Comparison of ENCODE assay signal across 15 mouse cellular contexts in genomic region chr11:80171884-80172283, GRCm38 (mm10). TPM values are rescaled to one million over a fixed set of nuclear protein-coding genes. Genes with fewer than 3 reads are reported as not detected.
DNase-seq lines count a peak whose midpoint lies in the region; ATAC-seq and TF ChIP-seq lines count a peak whose summit lies in the region.
"Had no signal": no experiment of that assay in that cellular context is flagged by ENCODE, and none has a peak within 500 bp of the region (broad histone marks: within the 10 kb centered on the region; RNA-seq: fewer than 3 reads in every experiment).

No protein-coding gene starts in this region.

- DNase-seq in liver: peak; percentile 25
- no peak for DNase-seq in liver, embryonic 11.5 days (ENCODE audit: low spot score)
- peak; percentile 76 for DNase-seq in adrenal gland, adult 8-10 months
- peak; percentile 74 for DNase-seq in kidney, postnatal 10 days
- DNase-seq in frontal cortex, postnatal 25 days (ENCODE audit: low spot score in 2 of 2): no peak
- DNase-seq in midbrain, embryonic 14.5 days: no peak
- DNase-seq in layer of hippocampus, postnatal 14 days (ENCODE audit: low spot score in 2 of 2): no peak
- DNase-seq: cerebellum, postnatal 14 days; right cerebral cortex, adult 18-20 months had no signal

- H3K4me3 ChIP-seq in liver, embryonic 11.5 days (ENCODE audit: low read depth, low read length): no peak overlapping the region
- H3K4me3 ChIP-seq in small intestine, adult 2 months (ENCODE audit: low read depth, low read length): no peak overlapping the region
- no peak overlapping the region for H3K4me3 ChIP-seq in midbrain, embryonic 14.5 days (replicated peaks; ENCODE audit: low read depth, low read length)
- H3K4me3 ChIP-seq: embryonic facial prominence, embryonic 15.5 days; heart, embryonic 12.5 days; hindbrain, embryonic 12.5 days; limb, embryonic 13.5 days had no signal

- no peak overlapping the region for H3K27ac ChIP-seq in liver, embryonic 11.5 days (ENCODE audit: low read depth, low read length)
- H3K27ac ChIP-seq in small intestine, adult 2 months (ENCODE audit: insufficient read depth, low read depth, low read length): peak overlapping the region; percentile 70
- H3K27ac ChIP-seq in midbrain, embryonic 14.5 days (replicated peaks; ENCODE audit: low read depth, low read length): no peak overlapping the region
- H3K27ac ChIP-seq: embryonic facial prominence, embryonic 15.5 days; hindbrain, embryonic 12.5 days; limb, embryonic 13.5 days had no signal

- H3K27me3 ChIP-seq in liver, embryonic 11.5 days (replicated peaks; ENCODE audit: control insufficient read depth, insufficient read depth, low read length): no peaks in the 10 kb centered on the region
- H3K27me3 ChIP-seq in small intestine, adult 2 months (ENCODE audit: control insufficient read depth, insufficient read depth, low read length): no peaks in the 10 kb centered on the region
- H3K27me3 ChIP-seq in midbrain, embryonic 14.5 days (ENCODE audit: control insufficient read depth, insufficient read depth, low read length): no peaks in the 10 kb centered on the region
- H3K27me3 ChIP-seq: embryonic facial prominence, embryonic 15.5 days; heart, embryonic 12.5 days; hindbrain, embryonic 12.5 days; limb, embryonic 13.5 days had no signal

- H3K9me3 ChIP-seq in liver, embryonic 11.5 days (ENCODE audit: control insufficient read depth, low read length): no peaks in the 10 kb centered on the region
- no peaks in the 10 kb centered on the region for H3K9me3 ChIP-seq in midbrain, embryonic 14.5 days (ENCODE audit: control insufficient read depth, low read length)
- H3K9me3 ChIP-seq: embryonic facial prominence, embryonic 15.5 days; heart, embryonic 12.5 days; hindbrain, embryonic 12.5 days; limb, embryonic 13.5 days; megakaryocyte, embryonic 14.5 days had no signal

- 74% methylated on average over 4 of the region's 4 CpGs for WGBS in liver, embryonic 11.5 days
- 44% methylated on average over 4 of the region's 4 CpGs for WGBS in small intestine, adult 2 months
- WGBS in midbrain, embryonic 14.5 days: 72% methylated on average over 4 of the region's 4 CpGs

- H3K4me1 ChIP-seq in liver, embryonic 11.5 days (replicated peaks; ENCODE audit: control insufficient read depth, insufficient read depth, low read length): no peaks in the 10 kb centered on the region; the same call in 1 of the 2 replicates
- H3K4me1 ChIP-seq in small intestine, adult 2 months (ENCODE audit: control insufficient read depth, insufficient read depth, insufficient read length, low read length): peaks cover 26% of the 10 kb centered on the region
- H3K4me1 ChIP-seq in midbrain, embryonic 14.5 days (ENCODE audit: control insufficient read depth, insufficient read depth, low read length): no peaks in the 10 kb centered on the region
- H3K4me1 ChIP-seq: embryonic facial prominence, embryonic 15.5 days; hindbrain, embryonic 12.5 days; limb, embryonic 13.5 days had no signal

- no peak for TF ChIP-seq POLR2A in small intestine, adult 2 months (IDR thresholded peaks at IDR 0.05; ENCODE audit: low read depth, low read length)

- no peaks in the 10 kb centered on the region for H3K36me3 ChIP-seq in liver, embryonic 11.5 days (ENCODE audit: control insufficient read depth, insufficient read depth, low read length)
- H3K36me3 ChIP-seq in small intestine, adult 2 months (ENCODE audit: control insufficient read depth, insufficient read depth, low read length): peaks cover 27% of the 10 kb centered on the region
- no peaks in the 10 kb centered on the region for H3K36me3 ChIP-seq in midbrain, embryonic 14.5 days (ENCODE audit: control insufficient read depth, insufficient read depth, low read length)
- H3K36me3 ChIP-seq: embryonic facial prominence, embryonic 15.5 days; heart, embryonic 12.5 days; hindbrain, embryonic 12.5 days; limb, embryonic 13.5 days had no signal

- no peak overlapping the region for H3K4me2 ChIP-seq in liver, embryonic 11.5 days
- H3K4me2 ChIP-seq in midbrain, embryonic 14.5 days (ENCODE audit: low read length): no peak overlapping the region
- H3K4me2 ChIP-seq: embryonic facial prominence, embryonic 15.5 days; heart, embryonic 12.5 days; hindbrain, embryonic 12.5 days; limb, embryonic 13.5 days had no signal

- no peak for TF ChIP-seq CTCF in small intestine, adult 2 months (IDR thresholded peaks at IDR 0.05; ENCODE audit: extremely low read depth, insufficient read length, insufficient replicate concordance, low read depth, low read length)

- no peak for ATAC-seq in liver, embryonic 11.5 days (replicated peaks; ENCODE audit: low FRiP score)
- no peak for ATAC-seq in midbrain, embryonic 14.5 days (ENCODE audit: low FRiP score, low TSS enrichment)

- H3K9ac ChIP-seq in liver, embryonic 11.5 days (ENCODE audit: low read depth, low read length): no peak overlapping the region
- no peak overlapping the region for H3K9ac ChIP-seq in midbrain, embryonic 14.5 days (replicated peaks; ENCODE audit: low read length)
- H3K9ac ChIP-seq: embryonic facial prominence, embryonic 15.5 days; heart, embryonic 12.5 days; hindbrain, embryonic 12.5 days; limb, embryonic 13.5 days had no signal

RNA-seq across cellular contexts. Expression of gene Rnf135, which starts 11.8 kb away (rescaled TPM):
- polyA plus RNA-seq in liver, embryonic 11.5 days (2014; fragmentation: Nextera tagmentation; extraction: Ambion mirVana): 5.7 and 5.9 TPM in 2 replicates
- 10 to 100 TPM; 13.4 to 16.8 (median 13.7) TPM for total RNA-seq in adrenal gland, adult 8-10 months (2022)
- polyA plus RNA-seq in small intestine, adult 2 months (2012; rRNA removed): 4.3 and 5.9 TPM in 2 replicates
- polyA plus RNA-seq in midbrain, embryonic 14.5 days (2014; fragmentation: Nextera tagmentation; extraction: Ambion mirVana): 1.5 and 3.0 TPM in 2 replicates
- 1 to 10 TPM; 3.5 to 4.6 TPM for total RNA-seq in layer of hippocampus, postnatal 14 days (2021)

RNA-seq across cellular contexts. Expression of gene Adap2, which starts 18.0 kb away (rescaled TPM):
- polyA plus RNA-seq in liver, embryonic 11.5 days (2014; fragmentation: Nextera tagmentation; extraction: Ambion mirVana): 2.6 and 2.7 TPM in 2 replicates
- total RNA-seq in adrenal gland, adult 8-10 months (2022): 10 to 100 TPM in 2 of 4 experiments, 1 to 10 TPM in 2; 7.0 to 19.5 (median 13.3) TPM
- 17.3 and 23.2 TPM in 2 replicates for polyA plus RNA-seq in small intestine, adult 2 months (2012; rRNA removed)
- polyA plus RNA-seq in midbrain, embryonic 14.5 days (2014; fragmentation: Nextera tagmentation; extraction: Ambion mirVana): 2.2 and 3.2 TPM in 2 replicates
- 10 to 100 TPM; 10.3 to 11.0 TPM for total RNA-seq in layer of hippocampus, postnatal 14 days (2021)

RNA-seq across cellular contexts. Expression of gene Tefm, which starts 29.9 kb away (rescaled TPM):
- polyA plus RNA-seq in liver, embryonic 11.5 days (2014; fragmentation: Nextera tagmentation; extraction: Ambion mirVana): 31.9 and 35.2 TPM in 2 replicates
- total RNA-seq in adrenal gland, adult 8-10 months (2022): 10 to 100 TPM; 15.5 to 23.6 (median 17.5) TPM
- 0.60 and 1.1 TPM in 2 replicates for polyA plus RNA-seq in small intestine, adult 2 months (2012; rRNA removed)
- polyA plus RNA-seq in midbrain, embryonic 14.5 days (2014; fragmentation: Nextera tagmentation; extraction: Ambion mirVana): 24.0 and 25.4 TPM in 2 replicates
- 10 to 100 TPM; 11.3 to 12.7 TPM for total RNA-seq in layer of hippocampus, postnatal 14 days (2021)

RNA-seq across cellular contexts. Expression of gene Rhot1, which starts 36.9 kb away (rescaled TPM):
- 49.4 and 54.7 TPM in 2 replicates for polyA plus RNA-seq in liver, embryonic 11.5 days (2014; fragmentation: Nextera tagmentation; extraction: Ambion mirVana)
- 10 to 100 TPM; 72.8 to 84.0 (median 81.5) TPM for total RNA-seq in adrenal gland, adult 8-10 months (2022)
- polyA plus RNA-seq in small intestine, adult 2 months (2012; rRNA removed): 1.8 and 3.0 TPM in 2 replicates
- polyA plus RNA-seq in midbrain, embryonic 14.5 days (2014; fragmentation: Nextera tagmentation; extraction: Ambion mirVana): 67.9 and 86.3 TPM in 2 replicates
- 10 to 100 TPM; 61.6 to 64.6 TPM for total RNA-seq in layer of hippocampus, postnatal 14 days (2021)

Comparison
In these comparisons a context has a peak if more than half of its experiments do, and no peak if none do; other contexts are left out.
1. DNase-seq: peak in liver (single experiment), adrenal gland, adult 8-10 months (single experiment) and kidney, postnatal 10 days (single experiment); none in liver, embryonic 11.5 days (single experiment), frontal cortex, postnatal 25 days (0 of 2), midbrain, embryonic 14.5 days (single experiment) and layer of hippocampus, postnatal 14 days (0 of 2).
2. RNA of gene Tefm, which starts 29.9 kb away (polyA plus RNA-seq): 31.9 to 35.2 TPM in liver, embryonic 11.5 days and 24.0 to 25.4 TPM in midbrain, embryonic 14.5 days; 0.60 to 1.1 TPM in small intestine, adult 2 months; every median in the first group is over 10 times any median in the second.